Mouse (Mus musculus) forebrain, embryonic 13.5 days (tissue): ENCODE results near the gene B3galt6. TPM values are rescaled to one million over a fixed set of nuclear protein-coding genes. Genes with fewer than 3 reads are reported as not detected.

Experiments
- ATAC-seq: fragments of 200-750 bp; cut with Nextera tagmentation; 2 replicates; pipeline ENCODE4 v1.8.0; 2017
- H3K27ac ChIP-seq: fragments of 300-500 bp; sonication (generic); 2 replicates; pipeline ENCODE4 v1.5.1; 2015; ENCODE audit warnings: inconsistent platforms, mild to moderate bottlenecking, moderate library complexity
- H3K27me3 ChIP-seq: fragments of 300-500 bp; sonication (generic); 2 replicates; pipeline ENCODE4 v1.6.1; 2015; ENCODE audit warnings: mild to moderate bottlenecking, inconsistent platforms
- H3K36me3 ChIP-seq: fragments of 300-500 bp; sonication (generic); 2 replicates; pipeline ENCODE4 v1.6.1; 2015; ENCODE audit warnings: mild to moderate bottlenecking, inconsistent platforms; ENCODE audit not compliant: poor library complexity, severe bottlenecking
- H3K4me1 ChIP-seq: fragments of 300-500 bp; sonication (generic); 2 replicates; pipeline ENCODE4 v1.6.1; 2015; ENCODE audit warnings: inconsistent platforms
- H3K4me2 ChIP-seq: fragments of 300-500 bp; sonication (generic); 2 replicates; pipeline ENCODE4 v1.6.1; 2015; ENCODE audit warnings: inconsistent platforms, mild to moderate bottlenecking, moderate library complexity
- H3K4me3 ChIP-seq: fragments of 300-500 bp; sonication (generic); 2 replicates; pipeline ENCODE4 v1.5.1; 2015; ENCODE audit warnings: mild to moderate bottlenecking, inconsistent platforms
- H3K9ac ChIP-seq: fragments of 300-500 bp; sonication (generic); 2 replicates; pipeline ENCODE4 v1.6.1; 2015; ENCODE audit warnings: mild to moderate bottlenecking, inconsistent platforms
- H3K9me3 ChIP-seq: fragments of 300-500 bp; sonication (generic); replicated peaks from 2 replicates; pipeline ENCODE4 v1.6.1; 2016; ENCODE audit warnings: inconsistent platforms
- WGBS: fragments of 180-500 bp; shearing (Covaris S2); methylation state at CpG from one replicate; pipeline ENCODE4 v1.1.7; 2015; 5-methylcytosine and 5-hydroxymethylcytosine counted together
- polyA plus RNA-seq: library from polyadenylated mRNA; unstranded; fragments of >200 nt; fragmentation: Nextera tagmentation; extraction: Ambion mirVana; gene quantifications from 2 replicates; pipeline ENCODE4 v1.2.1, GENCODE M21; 2015

B3galt6 gene
- polyA plus RNA-seq, 1 experiment from 2014 or later = 21.0 TPM

DNA sequence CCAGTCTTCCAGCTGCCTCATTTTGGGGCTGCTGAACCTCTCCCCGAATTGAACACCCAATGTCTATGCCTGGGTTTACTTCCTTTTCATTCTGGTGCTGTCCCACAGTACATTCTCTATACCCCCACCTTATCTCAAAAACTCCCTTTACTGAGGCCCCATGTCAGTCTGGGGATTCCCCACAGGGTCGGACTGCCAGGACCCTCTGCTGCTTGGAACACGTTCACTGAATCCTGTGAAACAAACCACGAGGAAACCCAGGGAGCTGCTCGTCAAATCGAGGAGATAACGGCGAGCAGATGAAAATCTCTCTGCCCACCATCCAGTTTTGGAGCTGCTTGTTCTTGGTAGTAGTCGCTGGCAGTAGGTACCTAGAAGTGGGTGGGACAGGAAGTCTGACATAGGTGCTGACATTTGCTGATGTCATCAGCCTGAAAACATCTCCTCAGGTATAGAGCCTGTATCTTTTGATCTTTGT, 29.5 kb upstream of the B3galt6 start:
- 85% methylated on average over 9 of the region's 9 CpGs for WGBS

DNA sequence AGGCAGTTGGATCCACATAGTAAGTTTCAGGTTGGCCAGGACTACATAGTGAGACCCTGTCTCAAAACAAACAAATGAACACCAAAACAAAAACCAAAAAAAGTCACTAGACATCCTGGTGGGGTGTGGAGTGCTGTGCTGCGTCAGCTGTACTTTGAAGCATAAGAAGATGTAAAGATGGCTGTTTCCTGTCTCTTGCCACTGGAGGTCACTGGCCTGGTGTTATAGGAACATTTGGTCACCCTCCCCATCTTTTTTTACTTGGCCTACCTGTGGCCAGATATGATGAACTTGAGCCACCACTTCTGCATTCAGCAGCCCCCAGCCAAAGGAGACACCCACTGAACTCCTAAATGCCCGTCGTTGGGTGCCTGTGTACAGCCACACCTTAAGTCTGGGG, 28.9 kb upstream of the B3galt6 start:
- Histone ChIP-seq H3K36me3 (peaks cover 8% of the 10 kb centered on the region; the same call in 1 of the 2 replicates), H3K27me3 (no peaks in the 10 kb centered on the region), H3K4me3 (no peak overlapping the region), H3K4me1 (no peaks in the 10 kb centered on the region), H3K9ac (no peak overlapping the region), H3K27ac (no peak overlapping the region), H3K4me2 (no peak overlapping the region), H3K9me3 (no peaks in the 10 kb centered on the region)
- 93% methylated on average over 3 of the region's 3 CpGs for WGBS
- ATAC-seq = no peak

More for the DNA sequence above, 29.5 kb upstream of the B3galt6 start:
- Histone ChIP-seq H3K4me1 (no peaks in the 10 kb centered on the region), H3K9ac (no peak overlapping the region), H3K4me3 (no peak overlapping the region), H3K27me3 (no peaks in the 10 kb centered on the region), H3K9me3 (no peaks in the 10 kb centered on the region), H3K4me2 (no peak overlapping the region), H3K36me3 (0 out of 2 replicates have a peak, but pooled peaks cover 7% of the 10 kb centered on the region), H3K27ac (no peak overlapping the region)
- ATAC-seq = no peak

DNA sequence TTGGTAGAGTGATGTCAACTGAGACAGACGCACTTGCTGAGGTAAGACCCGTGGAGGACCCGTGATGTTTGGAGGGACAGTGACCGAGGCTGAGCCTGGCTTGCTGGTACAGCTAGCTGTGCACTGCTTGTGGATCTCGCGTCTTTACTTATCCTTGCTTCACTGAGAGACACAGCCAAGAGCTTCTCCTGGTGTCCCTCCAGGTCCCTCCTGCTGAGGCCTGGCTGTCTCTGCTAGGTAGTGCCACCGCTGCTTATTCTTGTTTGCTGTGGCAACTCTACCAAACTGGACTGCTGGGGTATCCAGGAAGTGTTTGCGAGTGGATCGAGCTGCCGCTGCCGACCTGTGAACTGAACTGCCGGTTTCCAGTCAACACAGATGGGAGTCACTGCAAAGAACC, 27.3 kb upstream of the B3galt6 start:
- WGBS = 92% methylated on average over 12 of the region's 12 CpGs
- no peaks in the 10 kb centered on the region for H3K4me1 ChIP-seq
- H3K4me3 ChIP-seq = no peak overlapping the region
- ATAC-seq = no peak
- H3K9me3 ChIP-seq = no peaks in the 10 kb centered on the region
- H3K36me3 ChIP-seq = peaks cover 17% of the 10 kb centered on the region
- no peak overlapping the region for H3K9ac ChIP-seq
- no peaks in the 10 kb centered on the region for H3K27me3 ChIP-seq
- H3K27ac ChIP-seq = no peak overlapping the region
- no peak overlapping the region for H3K4me2 ChIP-seq

GRCm38 (mm10) chr4:156014436-156014835, 22.0 kb upstream of the B3galt6 start:
- no peak overlapping the region for H3K27ac ChIP-seq
- H3K9me3 ChIP-seq = no peaks in the 10 kb centered on the region
- no peaks in the 10 kb centered on the region for H3K27me3 ChIP-seq
- H3K4me1 ChIP-seq = no peaks in the 10 kb centered on the region
- no peak overlapping the region for H3K4me3 ChIP-seq
- H3K36me3 ChIP-seq = peaks cover 68% of the 10 kb centered on the region
- WGBS = 96% methylated on average over 2 of the region's 2 CpGs
- ATAC-seq = no peak
- no peak overlapping the region for H3K4me2 ChIP-seq
- H3K9ac ChIP-seq = no peak overlapping the region

GRCm38 (mm10) chr4:156013637-156014036, 21.2 kb upstream of the B3galt6 start, which contains the start of gene Tnfrsf4:
Tnfrsf4 (plus strand) TSS chr4:156013843.
- 89% methylated on average over 8 of the region's 8 CpGs for WGBS
- no peaks in the 10 kb centered on the region for H3K27me3 ChIP-seq
- H3K27ac ChIP-seq = no peak within 1 kb of the TSS
- H3K9me3 ChIP-seq = no peaks in the 10 kb centered on the region
- H3K4me3 ChIP-seq = no peak within 1 kb of the TSS
- H3K4me2 ChIP-seq = no peak within 1 kb of the TSS
- no peak within 1 kb of the TSS for H3K9ac ChIP-seq
- H3K36me3 ChIP-seq = peaks cover 76% of the 10 kb centered on the region
- no peak for ATAC-seq
- H3K4me1 ChIP-seq = no peaks in the 10 kb centered on the region

DNA sequence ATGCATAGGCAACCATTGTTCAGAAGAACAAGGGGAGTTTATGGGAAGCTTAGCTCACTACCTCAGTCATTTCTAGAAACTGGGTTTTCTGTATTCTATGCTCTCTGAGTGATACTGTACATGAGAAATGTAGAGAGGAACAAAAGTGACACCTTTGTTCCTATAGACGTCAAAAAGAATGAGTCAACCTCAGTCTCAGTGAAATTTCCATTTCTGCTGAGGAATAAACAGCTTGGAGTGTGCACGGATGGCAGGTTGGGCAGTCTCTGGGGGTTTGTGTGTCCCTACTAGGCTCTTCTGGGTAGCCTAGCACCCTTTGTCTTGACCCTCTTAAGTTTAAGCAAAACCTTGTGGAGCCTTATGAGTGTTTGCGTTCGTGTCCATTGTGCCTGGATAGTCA, 15.9 kb upstream of the B3galt6 start:
- 97% methylated on average over 4 of the region's 4 CpGs for WGBS
- ATAC-seq = no peak
- no peaks in the 10 kb centered on the region for H3K4me1 ChIP-seq
- H3K27ac ChIP-seq = no peak overlapping the region
- no peak overlapping the region for H3K4me2 ChIP-seq
- H3K4me3 ChIP-seq = no peak overlapping the region
- H3K9ac ChIP-seq = no peak overlapping the region
- H3K36me3 ChIP-seq = peaks cover 95% of the 10 kb centered on the region
- no peaks in the 10 kb centered on the region for H3K9me3 ChIP-seq
- no peaks in the 10 kb centered on the region for H3K27me3 ChIP-seq

GRCm38 (mm10) chr4:156004109-156004508, 11.7 kb upstream of the B3galt6 start:
- WGBS = 89% methylated on average over 3 of the region's 3 CpGs
- ATAC-seq = no peak
- no peak overlapping the region for H3K4me2 ChIP-seq

DNA sequence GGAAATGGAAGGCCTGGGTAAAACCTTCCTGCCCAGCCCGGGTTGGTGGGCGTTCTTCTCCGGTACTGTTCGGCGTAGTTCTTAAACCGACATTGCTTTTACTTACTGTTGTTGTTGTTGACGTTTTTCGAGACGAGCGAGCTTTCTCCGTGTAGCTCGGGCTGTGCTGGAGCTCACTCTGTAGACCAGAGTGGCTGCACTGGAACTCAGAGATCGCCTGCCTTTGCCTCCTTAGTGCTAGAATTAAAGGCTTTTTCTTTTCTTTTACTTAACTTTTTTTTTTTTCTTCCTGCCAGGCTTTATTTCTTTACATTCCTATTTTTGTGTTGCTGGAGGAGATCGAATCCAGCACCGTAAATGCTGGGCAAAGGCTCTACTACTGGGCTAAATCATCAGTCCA, 1.2 kb upstream of the B3galt6 start:
- ATAC-seq = no peak
- peak overlapping the region; percentile 72 for H3K4me3 ChIP-seq
- H3K9ac ChIP-seq = peak overlapping the region; percentile 81
- H3K9me3 ChIP-seq = no peaks in the 10 kb centered on the region
- H3K27me3 ChIP-seq = no peaks in the 10 kb centered on the region
- peaks cover 29% of the 10 kb centered on the region for H3K4me1 ChIP-seq
- H3K36me3 ChIP-seq = peaks cover 36% of the 10 kb centered on the region
- H3K27ac ChIP-seq = peak overlapping the region; percentile 90
- 7% methylated on average over 15 of the region's 15 CpGs for WGBS
- peak overlapping the region; percentile 81 for H3K4me2 ChIP-seq

More at GRCm38 (mm10) chr4:156004109-156004508, 11.7 kb upstream of the B3galt6 start:
- Histone ChIP-seq H3K9me3 (no peaks in the 10 kb centered on the region), H3K4me3 (no peak overlapping the region), H3K27me3 (no peaks in the 10 kb centered on the region), H3K9ac (no peak overlapping the region), H3K27ac (no peak overlapping the region), H3K4me1 (no peaks in the 10 kb centered on the region), H3K36me3 (peaks cover 93% of the 10 kb centered on the region)

DNA sequence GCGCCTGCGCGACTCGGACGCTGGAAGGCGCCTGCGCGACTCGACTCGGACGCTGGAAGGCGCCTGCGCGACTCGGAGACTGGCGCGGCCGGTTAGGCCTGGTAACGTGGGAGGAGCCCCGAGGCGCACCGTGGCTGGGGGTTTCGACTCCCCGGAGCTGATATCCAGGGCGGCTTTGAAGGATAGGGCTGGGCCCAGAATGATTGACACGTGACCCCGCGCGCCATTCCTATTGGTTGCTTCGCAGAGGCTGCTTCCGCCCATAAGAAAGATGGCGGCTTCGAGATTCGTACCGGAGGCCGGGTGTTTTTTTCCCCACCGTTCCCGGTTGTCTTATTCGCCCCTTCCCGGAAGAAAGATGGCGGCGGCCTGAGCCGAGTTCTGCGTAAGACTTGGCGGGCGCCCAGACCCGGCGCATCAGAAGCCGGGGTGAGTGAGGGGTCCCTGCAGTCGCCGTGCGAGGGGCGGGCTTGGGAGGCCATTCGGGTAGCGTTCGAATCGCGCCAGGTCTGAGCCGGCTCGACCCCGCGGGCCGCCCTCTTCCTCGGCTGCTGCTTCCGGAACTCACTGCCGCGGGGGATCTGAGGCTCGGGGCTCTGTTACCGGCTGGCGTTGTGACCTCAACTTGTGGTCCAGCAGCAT, 578 bp upstream of the B3galt6 start:
- WGBS = under 1% methylated on average over 65 of the region's 70 CpGs
- Histone ChIP-seq H3K4me2 (peak overlapping the region; percentile 99), H3K27ac (peak overlapping the region; percentile 90), H3K4me1 (peaks cover 29% of the 10 kb centered on the region), H3K36me3 (peaks cover 30% of the 10 kb centered on the region), H3K9me3 (no peaks in the 10 kb centered on the region), H3K27me3 (no peaks in the 10 kb centered on the region), H3K9ac (peak overlapping the region; percentile 81), H3K4me3 (peak overlapping the region; percentile 72)
- peak; percentile 89 for ATAC-seq

GRCm38 (mm10) chr4:155991908-155992230, 580 bp downstream of the B3galt6 start:
- Histone ChIP-seq H3K9me3 (no peaks in the 10 kb centered on the region), H3K4me1 (peaks cover 29% of the 10 kb centered on the region), H3K36me3 (peaks cover 19% of the 10 kb centered on the region), H3K9ac (peak overlapping the region; percentile 82), H3K27me3 (no peaks in the 10 kb centered on the region), H3K4me2 (peak overlapping the region; percentile 99), H3K27ac (peak overlapping the region; percentile 94), H3K4me3 (peak overlapping the region; percentile 72)
- WGBS = 35% methylated on average over 35 of the region's 37 CpGs
- ATAC-seq = peak; percentile 6

DNA sequence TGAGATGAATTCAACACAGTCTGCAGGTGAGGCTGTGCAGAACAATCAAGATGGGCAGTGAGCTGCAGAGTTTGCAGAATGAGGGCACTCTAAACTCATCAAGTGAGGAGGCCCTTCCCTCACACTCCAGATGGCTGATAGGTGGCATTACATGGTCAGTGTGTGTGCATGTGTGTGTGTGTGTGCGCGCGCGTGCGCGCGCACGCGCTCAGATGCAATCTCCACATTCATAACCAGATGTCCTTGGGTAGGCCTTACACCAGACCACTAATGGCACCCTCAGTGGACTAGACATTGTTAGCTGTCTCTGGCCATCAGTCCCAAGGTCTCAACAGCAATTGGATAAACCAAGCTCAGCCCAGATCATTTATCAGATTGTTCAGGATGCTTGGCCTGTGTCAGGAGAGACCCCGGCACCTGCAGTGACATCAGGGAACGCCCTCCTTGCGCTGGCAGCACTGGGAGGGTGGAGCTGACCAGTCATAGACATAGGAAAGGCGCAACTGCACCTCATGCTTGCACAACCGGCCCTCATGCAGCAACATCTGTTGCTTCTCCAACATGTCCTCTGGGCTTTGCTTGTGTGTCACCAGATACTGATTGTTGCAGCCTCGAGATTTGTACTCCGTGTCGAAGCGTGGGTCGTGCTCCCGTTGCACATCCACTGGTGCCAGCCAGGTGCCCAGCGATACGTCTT, 1.1 kb downstream of the B3galt6 start:
- 89% methylated on average over 22 of the region's 22 CpGs for WGBS
- peak overlapping the region; percentile 99 for H3K4me2 ChIP-seq
- no peaks in the 10 kb centered on the region for H3K9me3 ChIP-seq
- peak overlapping the region; percentile 82 for H3K9ac ChIP-seq
- 0 out of 2 replicates have a peak overlapping the region, but pooled peaks have one; percentile 94 for H3K27ac ChIP-seq
- ATAC-seq = no peak
- H3K4me1 ChIP-seq = peaks cover 29% of the 10 kb centered on the region
- peaks cover 14% of the 10 kb centered on the region for H3K36me3 ChIP-seq
- no peaks in the 10 kb centered on the region for H3K27me3 ChIP-seq
- H3K4me3 ChIP-seq = peak overlapping the region; percentile 72

- Histone ChIP-seq H3K4me1 (peaks cover 9% of the 10 kb centered on the region; the same call in 1 of the 2 replicates), H3K27me3 (no peaks in the 10 kb centered on the region), H3K27ac (no peak overlapping the region), H3K36me3 (no peaks in the 10 kb centered on the region), H3K9ac (no peak overlapping the region), H3K4me3 (no peak overlapping the region), H3K9me3 (no peaks in the 10 kb centered on the region), H3K4me2 (no peak overlapping the region)
- 14% methylated on average over 2 of the region's 2 CpGs for WGBS
- no peak for ATAC-seq
Observed at GRCm38 (mm10) chr4:155983788-155984187, 8.7 kb downstream of the B3galt6 start.
